Mouse (Mus musculus) v-Abl transformed pro-B cells (cell line): ENCODE data around the gene Olfr761.
"Not testable (repeated sequence)": the region's sequence is repeated elsewhere in the genome, so short reads cannot be mapped to it uniquely, and the experiment has no call there.

Source experiments
- in situ Hi-C, 2 experiments: fragments of 400-800 bp; cut with MboI; formaldehyde crosslinking; loops; one replicate each; pipeline ENCODE4 v1.15.1; 2025; ENCODE audit not compliant: unreplicated experiment in 2 of 2

Gene Olfr761

DNA sequence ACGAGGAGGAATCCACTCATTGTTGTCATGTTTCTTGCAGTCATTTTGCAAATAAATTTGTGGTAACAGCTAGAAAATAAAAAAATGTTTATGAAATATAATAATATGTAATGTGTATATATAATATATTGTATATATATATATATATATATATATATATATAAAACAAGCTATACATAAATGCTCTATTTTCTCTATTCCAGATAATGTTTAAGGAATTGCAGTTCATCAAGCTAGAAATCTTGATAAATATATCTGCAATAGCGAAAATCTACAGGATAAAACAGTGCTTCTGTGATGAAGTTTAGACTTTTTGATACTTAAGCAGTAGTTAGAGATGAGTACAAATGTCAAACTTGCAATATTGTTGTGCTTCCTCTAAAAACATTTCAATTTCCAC lies at the start of gene Olfr761:
Gene Olfr761, minus strand, starts transcription at position 101 of the 400 bp plus-strand sequence.
- in situ Hi-C loops: no loop called here

DNA sequence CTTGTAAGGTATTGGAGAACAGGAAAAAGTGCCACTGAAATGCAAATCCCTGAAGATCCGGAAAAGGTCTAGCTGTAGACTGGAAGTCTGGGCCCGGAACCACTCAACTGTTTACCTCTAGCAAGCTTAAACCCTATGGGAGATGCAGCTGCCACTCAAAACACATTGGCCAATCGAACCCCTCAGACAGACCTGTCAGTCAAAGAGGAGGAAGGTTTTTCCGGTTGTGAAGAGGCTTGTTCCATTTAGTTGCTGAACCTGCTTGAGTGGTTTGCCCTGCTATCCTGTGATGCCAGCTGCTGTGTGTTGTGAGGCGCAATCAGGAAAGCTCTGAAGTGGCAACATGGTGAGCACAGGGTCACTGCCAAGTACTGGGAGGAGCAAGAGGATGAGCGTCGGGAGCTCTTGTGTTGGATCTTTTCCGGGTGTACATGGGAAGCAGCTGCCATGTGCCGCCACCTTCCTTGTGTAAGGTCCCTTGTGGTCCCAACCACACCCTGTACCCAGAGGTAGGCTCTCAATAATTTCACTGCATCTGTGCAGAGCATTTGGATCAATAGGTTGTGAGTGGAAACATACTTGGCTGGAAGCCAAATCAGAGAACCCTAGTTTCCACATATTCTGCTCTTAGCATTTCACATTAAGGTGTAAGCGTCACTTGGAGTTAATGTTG lies 42.9 kb upstream of the Olfr761 start:
- in situ Hi-C loops: no loop called here

DNA sequence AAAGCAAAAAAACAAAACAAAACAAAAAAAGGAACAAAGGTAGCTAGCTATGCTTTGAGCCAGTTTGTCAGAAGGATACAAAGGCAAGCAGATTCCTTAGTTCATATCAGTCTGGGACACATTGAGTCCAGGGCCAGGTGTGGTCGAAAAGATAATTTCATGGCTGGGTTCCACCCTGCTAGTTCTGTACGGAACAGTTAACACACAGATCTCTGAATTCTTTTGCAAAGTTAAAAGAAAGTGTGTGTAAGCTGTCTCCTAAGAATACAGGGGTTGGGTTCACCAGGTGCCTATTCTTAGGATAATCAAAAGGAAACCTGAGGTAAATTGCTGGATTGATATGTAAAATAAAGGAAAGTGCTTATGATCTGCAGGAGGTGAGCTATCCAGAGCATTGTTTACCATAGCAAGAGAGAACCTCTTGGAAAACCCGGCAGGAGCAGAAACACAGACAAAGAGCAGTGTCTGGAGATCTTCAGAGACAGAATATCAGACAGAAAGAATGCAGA lies 37.6 kb upstream of the Olfr761 start:
- in situ Hi-C loops: no loop called here

DNA sequence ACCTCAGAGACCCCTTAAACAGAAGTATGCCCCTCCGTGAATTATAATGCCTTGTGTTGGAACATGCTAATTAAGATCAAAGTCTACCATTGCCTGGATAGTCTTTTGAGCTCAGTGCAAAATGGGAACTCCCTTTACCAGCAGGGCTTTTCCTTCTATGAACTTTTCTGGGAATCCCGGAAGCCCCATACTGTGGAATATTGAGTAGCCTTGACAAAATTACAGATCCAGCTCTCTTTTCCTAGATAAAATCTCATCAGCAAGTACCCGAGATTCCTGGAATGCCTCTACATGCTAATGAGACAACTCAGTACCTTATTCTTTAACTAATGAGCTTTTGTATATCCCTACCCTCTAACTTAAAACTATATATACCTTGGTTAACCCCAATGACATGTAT lies 20.7 kb upstream of the Olfr761 start:
- in situ Hi-C loops: no loop called here

DNA sequence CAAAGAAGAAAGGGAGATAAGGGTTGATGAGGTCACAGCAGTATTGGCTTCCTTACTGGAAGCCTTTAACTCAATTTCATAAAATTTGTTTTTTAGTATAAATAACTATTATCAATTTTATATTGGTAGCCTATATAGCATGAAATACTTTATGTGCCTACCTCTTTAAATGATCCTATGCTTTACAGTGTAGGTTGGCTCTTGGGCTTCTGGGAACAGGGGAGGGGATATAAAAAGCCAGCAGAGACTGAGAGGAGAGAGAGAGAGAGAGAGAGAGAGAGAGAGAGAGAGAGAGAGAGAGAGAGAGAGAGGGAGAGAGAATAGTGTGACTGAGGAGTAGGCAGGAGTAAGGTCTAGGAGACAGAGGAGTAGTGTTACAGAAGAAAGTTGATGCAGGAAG lies 32.6 kb downstream of the Olfr761 start, which contains the start of gene Olfr128:
Gene Olfr128, plus strand, starts transcription at position 301 of the 400 bp plus-strand sequence.
- in situ Hi-C loops: no loop called here

DNA sequence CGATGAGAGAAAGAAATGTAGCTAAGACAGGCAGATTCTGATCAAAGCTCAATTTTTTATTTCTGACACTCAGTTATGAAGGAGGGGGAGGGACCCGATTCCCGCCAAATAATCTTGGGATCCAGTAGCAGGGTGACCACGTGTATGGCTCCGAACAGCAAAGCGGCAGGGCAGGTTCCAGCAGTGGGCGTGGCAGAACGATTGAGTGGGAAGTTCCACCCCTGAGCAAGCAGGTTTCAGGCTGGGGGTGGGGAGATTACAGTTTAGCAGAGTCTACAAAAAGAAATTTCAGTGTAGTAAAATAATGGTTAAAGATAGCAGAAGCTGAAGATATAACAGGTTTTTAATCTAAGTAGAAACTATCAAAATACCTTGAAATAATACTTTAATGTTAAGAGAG lies 46.1 kb downstream of the Olfr761 start:
- in situ Hi-C loops: not testable (repeated sequence)
